Mouse (Mus musculus) hindbrain, embryonic 16.5 days (tissue): ENCODE measurements around the gene Glra3. TPM values are rescaled to one million over a fixed set of nuclear protein-coding genes. Genes with fewer than 3 reads are reported as not detected.

ENCODE experiments used
- ATAC-seq: fragments of 200-750 bp; cut with Nextera tagmentation; 2 replicates; pipeline ENCODE4 v1.8.0; 2017; ENCODE audit warnings: moderate TSS enrichment, moderate library complexity
- H3K27ac ChIP-seq: fragments of 300-500 bp; sonication (generic); 2 replicates; pipeline ENCODE4 v1.5.1; 2014; ENCODE audit warnings: low read depth, mild to moderate bottlenecking, control low read depth, low read length, moderate library complexity
- H3K27me3 ChIP-seq: fragments of 300-500 bp; sonication (generic); replicated peaks from 2 replicates; pipeline ENCODE4 v1.6.1; 2014; ENCODE audit warnings: low read length; ENCODE audit not compliant: control insufficient read depth, insufficient read depth
- H3K36me3 ChIP-seq: fragments of 300-500 bp; sonication (generic); 2 replicates; pipeline ENCODE4 v1.6.1; 2014; ENCODE audit warnings: mild to moderate bottlenecking, low read length, moderate library complexity, mixed read lengths; ENCODE audit not compliant: control insufficient read depth, insufficient read depth
- H3K4me1 ChIP-seq: fragments of 300-500 bp; sonication (generic); 2 replicates; pipeline ENCODE4 v1.6.1; 2014; ENCODE audit warnings: low read depth, low read length; ENCODE audit not compliant: control insufficient read depth, insufficient read depth
- H3K4me2 ChIP-seq: fragments of 300-500 bp; sonication (generic); 2 replicates; pipeline ENCODE4 v1.6.1; 2014; ENCODE audit warnings: mild to moderate bottlenecking, low read length, control low read depth, moderate library complexity
- H3K4me3 ChIP-seq: fragments of 300-500 bp; sonication (generic); 2 replicates; pipeline ENCODE4 v1.5.1; 2014; ENCODE audit warnings: mild to moderate bottlenecking, low read length, control low read depth, moderate library complexity
- H3K9ac ChIP-seq: fragments of 300-500 bp; sonication (generic); 2 replicates; pipeline ENCODE4 v1.6.1; 2014; ENCODE audit warnings: low read depth, mild to moderate bottlenecking, control low read depth, low read length, moderate library complexity
- H3K9me3 ChIP-seq: fragments of 300-500 bp; sonication (generic); 2 replicates; pipeline ENCODE4 v1.6.1; 2014; ENCODE audit warnings: mild to moderate bottlenecking, low read length, moderate library complexity; ENCODE audit not compliant: control insufficient read depth
- WGBS: fragments of 180-500 bp; shearing (Covaris S2); extraction: QIAGEN DNeasy Blood & Tissue Kit; methylation state at CpG from one replicate; pipeline ENCODE4 v1.1.7; 2014; 5-methylcytosine and 5-hydroxymethylcytosine counted together
- polyA plus RNA-seq: library from polyadenylated mRNA; unstranded; fragments of >200 nt; fragmentation: Nextera tagmentation; extraction: Ambion mirVana; gene quantifications from 2 replicates; pipeline ENCODE4 v1.2.1, GENCODE M21; 2015

Gene Glra3
- polyA plus RNA-seq, 1 experiment from 2014 or later: 2.2 TPM

- no peaks in the 10 kb centered on the region for H3K36me3 ChIP-seq
- no peak overlapping the region for H3K27ac ChIP-seq
- no peak overlapping the region for H3K4me3 ChIP-seq
- H3K4me2 ChIP-seq: no peak overlapping the region
- no peak overlapping the region for H3K9ac ChIP-seq
- ATAC-seq: no peak
- H3K9me3 ChIP-seq: no peaks in the 10 kb centered on the region
- H3K4me1 ChIP-seq: no peaks in the 10 kb centered on the region
- H3K27me3 ChIP-seq: no peaks in the 10 kb centered on the region
These were observed 154.1 kb downstream of the Glra3 start for GRCm38 (mm10) chr8:56094385-56094784.

- H3K27me3 ChIP-seq: no peaks in the 10 kb centered on the region
- WGBS: 83% methylated on average over 6 of the region's 6 CpGs
- no peak overlapping the region for H3K9ac ChIP-seq
- no peak for ATAC-seq
- no peaks in the 10 kb centered on the region for H3K9me3 ChIP-seq
- H3K4me1 ChIP-seq: no peaks in the 10 kb centered on the region
- H3K36me3 ChIP-seq: no peaks in the 10 kb centered on the region
- H3K27ac ChIP-seq: no peak overlapping the region
- H3K4me2 ChIP-seq: no peak overlapping the region
- H3K4me3 ChIP-seq: no peak overlapping the region
These were observed 170.0 kb downstream of the Glra3 start for GRCm38 (mm10) chr8:56110296-56110695.

- no peak for ATAC-seq
- Histone ChIP-seq H3K9ac (no peak overlapping the region), H3K27ac (no peak overlapping the region), H3K4me2 (no peak overlapping the region), H3K4me1 (no peaks in the 10 kb centered on the region), H3K9me3 (no peaks in the 10 kb centered on the region), H3K4me3 (no peak overlapping the region), H3K27me3 (no peaks in the 10 kb centered on the region), H3K36me3 (no peaks in the 10 kb centered on the region)
- WGBS: 80% methylated on average over 2 of the region's 2 CpGs
These were observed 189.1 kb downstream of the Glra3 start for GRCm38 (mm10) chr8:56129357-56129756.

GRCm38 (mm10) chr8:56150697-56151096 is 210.4 kb downstream of the Glra3 start:
- H3K27me3 ChIP-seq: no peaks in the 10 kb centered on the region
- H3K4me1 ChIP-seq: no peaks in the 10 kb centered on the region
- no peak overlapping the region for H3K27ac ChIP-seq
- no peak overlapping the region for H3K4me2 ChIP-seq
- ATAC-seq: no peak
- H3K4me3 ChIP-seq: no peak overlapping the region
- H3K9ac ChIP-seq: no peak overlapping the region
- no peaks in the 10 kb centered on the region for H3K36me3 ChIP-seq
- no peaks in the 10 kb centered on the region for H3K9me3 ChIP-seq
- 64% methylated on average over 1 of the region's 1 CpGs for WGBS

GRCm38 (mm10) chr8:56151574-56151973 is 211.3 kb downstream of the Glra3 start:
- no peak overlapping the region for H3K27ac ChIP-seq
- H3K4me1 ChIP-seq: no peaks in the 10 kb centered on the region
- no peaks in the 10 kb centered on the region for H3K27me3 ChIP-seq
- WGBS: 84% methylated on average over 5 of the region's 5 CpGs
- ATAC-seq: no peak
- no peak overlapping the region for H3K4me3 ChIP-seq
- H3K4me2 ChIP-seq: no peak overlapping the region
- H3K36me3 ChIP-seq: no peaks in the 10 kb centered on the region
- no peaks in the 10 kb centered on the region for H3K9me3 ChIP-seq
- H3K9ac ChIP-seq: no peak overlapping the region

GRCm38 (mm10) chr8:56158966-56159365 is 218.7 kb downstream of the Glra3 start:
- no peaks in the 10 kb centered on the region for H3K36me3 ChIP-seq
- H3K4me3 ChIP-seq: no peak overlapping the region
- H3K4me2 ChIP-seq: no peak overlapping the region
- no peak for ATAC-seq
- no peaks in the 10 kb centered on the region for H3K4me1 ChIP-seq
- no peaks in the 10 kb centered on the region for H3K27me3 ChIP-seq
- 45% methylated on average over 2 of the region's 2 CpGs for WGBS
- no peak overlapping the region for H3K27ac ChIP-seq
- no peaks in the 10 kb centered on the region for H3K9me3 ChIP-seq
- H3K9ac ChIP-seq: no peak overlapping the region

Other genes with a start within 250 kb of the Glra3 start
- not detected in 2 replicates for gene Adam29, start 33.5 kb upstream of the Glra3 start, polyA plus RNA-seq